Mouse (Mus musculus): Measurements from ENCODE around the gene Olfr1532-ps1.
"Not testable (repeated sequence)": the region's sequence is repeated elsewhere in the genome, so short reads cannot be mapped to it uniquely, and the experiment has no call there.

Gene Olfr1532-ps1

DNA sequence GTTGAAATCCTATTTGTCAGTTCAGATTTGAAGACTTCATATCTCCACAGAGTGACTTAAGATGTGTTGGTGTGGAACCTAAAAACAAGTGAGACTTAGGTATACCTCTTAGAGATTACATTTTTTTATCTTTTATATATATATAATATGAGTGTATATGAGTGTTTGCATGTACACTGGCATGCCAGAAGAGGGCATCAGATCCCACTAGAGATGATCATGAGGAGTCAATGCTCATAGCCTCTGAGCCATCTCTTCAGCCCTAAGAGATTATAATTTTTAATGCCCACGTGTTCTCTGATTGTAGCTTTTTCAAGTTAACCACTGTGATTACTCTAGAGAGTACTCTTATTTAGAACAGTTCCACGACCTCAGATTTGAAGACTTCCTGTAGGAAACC is at the start of gene Olfr1532-ps1:
Gene Olfr1532-ps1, plus strand, starts transcription at position 326 of the 400 bp plus-strand sequence.
- no peak for DNase-seq (ENCODE audit: low read depth, low spot score)

DNA sequence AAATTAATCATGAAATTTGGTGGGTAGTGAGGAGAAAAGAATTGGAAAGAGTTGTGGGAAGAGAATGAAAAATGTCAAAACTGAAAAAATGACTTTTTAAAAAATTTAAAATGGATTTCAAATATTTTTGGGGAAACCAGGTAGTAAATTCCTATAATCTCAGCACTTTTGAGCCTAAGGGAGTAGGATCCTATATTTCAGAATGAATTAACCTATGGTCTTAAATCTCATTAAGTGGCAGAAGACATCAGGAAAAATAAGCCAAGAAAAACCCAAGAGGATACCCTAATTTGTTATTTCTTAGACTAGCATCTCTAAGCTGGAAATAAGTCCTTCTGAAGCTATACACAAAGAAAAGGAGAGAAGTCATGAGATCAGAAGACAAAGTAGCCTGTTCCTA is 44.9 kb upstream of the Olfr1532-ps1 start, which contains the start of gene Olfr704:
Gene Olfr704, plus strand, starts transcription at position 301 of the 400 bp plus-strand sequence.
- no peak for DNase-seq (ENCODE audit: low read depth, low spot score)

DNA sequence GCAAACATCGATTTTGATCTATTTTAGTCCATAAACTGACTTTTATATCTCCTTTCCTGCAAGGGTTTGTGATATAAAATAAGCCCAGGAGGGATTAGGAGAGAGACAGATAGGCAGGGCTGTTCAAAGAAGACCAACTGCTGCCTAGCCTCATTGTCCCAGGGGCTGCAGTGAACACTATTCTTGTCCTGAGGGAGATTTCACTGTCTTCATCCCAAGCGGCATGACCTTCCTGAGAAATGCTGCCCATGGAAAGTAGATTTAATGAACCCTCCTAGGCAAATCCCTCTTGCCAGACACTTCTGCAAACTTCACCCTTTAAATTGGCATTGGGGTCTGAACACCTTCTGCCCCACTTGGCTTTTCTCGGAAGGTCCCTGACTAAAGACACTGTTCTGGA is 31.0 kb upstream of the Olfr1532-ps1 start, which contains the start of gene Olfr705:
Gene Olfr705, minus strand, starts transcription at position 101 of the 400 bp plus-strand sequence.
- DNase-seq (ENCODE audit: low read depth, low spot score): no peak

DNA sequence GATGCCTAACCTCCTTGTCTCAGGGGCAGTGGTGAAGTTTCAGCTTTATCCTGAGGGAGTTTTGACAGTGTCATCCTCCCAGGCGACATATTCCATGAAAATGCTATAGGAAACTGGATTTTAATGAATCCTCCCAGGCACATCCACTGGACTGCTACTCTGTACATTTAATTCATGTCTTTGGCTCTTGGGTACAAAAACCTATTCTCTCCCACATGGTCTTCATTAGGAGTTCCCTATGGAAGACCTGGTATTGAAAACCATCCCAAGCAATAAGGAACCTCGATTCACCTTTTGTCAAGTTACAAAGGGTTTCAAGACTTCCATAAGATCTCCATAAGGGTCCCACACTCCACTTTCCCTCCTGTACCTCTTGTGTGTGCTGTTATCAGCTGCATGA is 19.7 kb upstream of the Olfr1532-ps1 start, which contains the start of gene Olfr706:
Gene Olfr706, minus strand, starts transcription at position 101 of the 400 bp plus-strand sequence.
- no peak for DNase-seq (ENCODE audit: low read depth, low spot score)

DNA sequence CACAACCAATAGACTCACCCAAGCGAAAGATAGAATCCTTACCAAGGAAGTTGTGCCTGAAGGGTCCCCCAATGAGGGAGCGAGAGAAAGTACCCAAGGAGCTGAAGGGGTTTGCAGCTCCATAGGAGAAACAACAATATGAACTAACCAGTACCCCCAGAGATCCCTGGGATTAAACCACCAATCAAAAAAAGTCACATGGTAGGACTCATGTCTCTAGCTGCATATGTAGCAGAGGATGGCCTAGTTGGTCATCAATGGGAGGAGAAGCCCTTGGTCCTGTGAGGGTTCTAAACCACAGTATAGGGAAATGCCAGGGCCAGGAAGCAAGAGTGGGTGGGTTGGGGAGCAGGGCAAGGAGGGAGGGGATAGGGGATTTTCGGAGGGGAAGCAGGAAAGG is 6.7 kb upstream of the Olfr1532-ps1 start, which contains the start of gene Olfr707:
Gene Olfr707, minus strand, starts transcription at position 101 of the 400 bp plus-strand sequence.
- DNase-seq (ENCODE audit: low read depth, low spot score): not testable (repeated sequence)

DNA sequence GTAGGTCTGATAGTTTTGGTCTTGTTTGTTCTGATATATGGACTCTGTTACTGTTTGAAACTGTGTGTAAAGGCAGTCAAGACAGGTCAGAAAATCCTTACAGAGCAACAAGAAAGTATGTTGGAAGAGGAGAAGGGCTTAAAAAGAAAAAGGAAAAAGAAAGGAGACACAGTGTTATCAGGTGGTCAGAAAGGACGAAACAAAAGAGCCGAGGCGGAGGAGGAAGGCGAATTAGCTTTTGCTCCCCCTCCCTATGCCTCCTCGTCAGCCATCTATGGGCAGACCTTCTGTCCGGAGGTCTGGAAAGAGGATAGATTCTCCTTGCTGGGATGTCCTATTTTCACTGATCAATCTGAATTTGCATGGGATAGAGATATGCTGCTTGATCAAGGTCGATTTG is 13.2 kb downstream of the Olfr1532-ps1 start:
- DNase-seq (ENCODE audit: low read depth, low spot score): not testable (repeated sequence)

DNA sequence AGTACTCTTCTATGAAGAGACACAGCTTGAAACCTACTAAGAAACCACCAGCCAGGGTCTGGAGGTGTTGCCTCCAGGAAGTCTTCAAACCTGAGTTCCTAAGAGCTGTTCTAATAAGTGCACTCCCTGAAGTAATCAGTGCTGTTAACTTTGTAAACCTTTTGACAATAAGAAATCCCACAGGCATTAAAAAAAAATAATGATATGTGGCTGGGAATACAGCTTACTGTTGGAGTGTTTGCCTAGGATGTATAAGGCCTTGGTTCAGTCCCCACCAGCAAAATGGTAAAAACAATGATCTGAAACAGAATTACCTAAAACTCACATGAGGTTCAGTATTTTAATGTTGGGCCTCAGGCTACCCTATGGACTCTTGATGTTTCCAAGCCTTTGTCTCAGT is 24.3 kb downstream of the Olfr1532-ps1 start, which contains the start of gene Olfr709-ps1:
Gene Olfr709-ps1, minus strand, starts transcription at position 101 of the 400 bp plus-strand sequence.
- no peak for DNase-seq (ENCODE audit: low read depth, low spot score)

DNA sequence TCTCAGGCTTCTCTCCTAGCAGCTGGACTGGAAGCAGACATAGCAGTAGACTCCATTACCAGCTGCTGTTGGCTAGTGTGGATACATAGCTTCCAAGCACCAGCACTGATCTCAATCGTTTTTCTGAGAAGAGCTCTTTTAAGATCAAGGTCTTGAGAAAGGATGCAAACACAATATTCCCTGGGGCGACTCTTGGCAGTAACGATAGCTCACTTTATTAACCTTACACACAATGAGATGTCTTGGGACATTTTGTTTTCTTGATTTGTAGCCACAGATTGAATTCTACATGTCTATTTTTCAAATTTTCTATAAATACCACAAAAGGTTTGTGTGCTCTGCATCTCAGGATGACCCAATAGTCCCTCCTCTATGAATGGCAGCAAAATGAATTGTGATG is 40.4 kb downstream of the Olfr1532-ps1 start, which contains the start of gene Olfr710:
Gene Olfr710, minus strand, starts transcription at position 101 of the 400 bp plus-strand sequence.
- DNase-seq (ENCODE audit: low read depth, low spot score): no peak

DNA sequence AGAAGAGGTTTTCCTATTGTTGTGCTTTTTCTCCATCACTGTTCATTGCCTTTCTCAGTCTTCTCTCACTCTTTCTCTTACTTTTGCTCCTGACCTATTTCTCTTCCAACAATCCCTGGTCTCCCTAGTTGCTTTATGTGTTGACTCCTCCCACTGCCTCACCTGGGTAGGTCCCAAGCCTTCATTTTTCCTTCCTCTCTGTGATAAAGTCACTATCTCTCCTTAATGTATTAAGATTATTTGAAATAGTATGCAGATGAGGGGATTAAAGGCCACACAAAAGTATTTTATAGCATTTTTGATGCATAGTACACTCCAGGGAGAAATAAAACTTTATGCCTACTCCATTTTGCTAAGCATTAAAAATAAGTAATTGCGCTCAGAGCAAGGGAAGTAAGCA is 56.0 kb downstream of the Olfr1532-ps1 start, which contains the start of gene Olfr6:
Gene Olfr6, minus strand, starts transcription at position 101 of the 400 bp plus-strand sequence.
- no peak for DNase-seq (ENCODE audit: low read depth, low spot score)

Data from CD4-positive, CD25-positive, alpha-beta regulatory T cell, adult 2 months (primary cell).